Mouse (Mus musculus) lung, embryonic 14.5 days (tissue): ENCODE results near the gene Tmem265. TPM values are rescaled to one million over a fixed set of nuclear protein-coding genes. Genes with fewer than 3 reads are reported as not detected.

ENCODE experiments used
- ATAC-seq: fragments of 200-750 bp; cut with Nextera tagmentation; 2 replicates; pipeline ENCODE4 v1.8.0; 2017; ENCODE audit warnings: mild to moderate bottlenecking, moderate TSS enrichment, moderate library complexity; ENCODE audit not compliant: insufficient read depth
- DNase-seq: peaks from one replicate; pipeline ENCODE4 v3.0.0-alpha.2; 2015
- H3K27ac ChIP-seq: fragments of 300-500 bp; sonication (generic); 2 replicates; pipeline ENCODE4 v1.5.1; 2014; ENCODE audit warnings: low read depth, mild to moderate bottlenecking, moderate library complexity
- H3K27me3 ChIP-seq: fragments of 300-500 bp; sonication (generic); 2 replicates; pipeline ENCODE4 v1.6.1; 2014; ENCODE audit warnings: low read length, control low read depth; ENCODE audit not compliant: insufficient read depth
- H3K36me3 ChIP-seq: fragments of 300-500 bp; sonication (generic); 2 replicates; pipeline ENCODE4 v1.6.1; 2014; ENCODE audit warnings: control low read depth; ENCODE audit not compliant: insufficient read depth
- H3K4me1 ChIP-seq: fragments of 300-500 bp; sonication (generic); 2 replicates; pipeline ENCODE4 v1.6.1; 2014; ENCODE audit warnings: antibody characterized with exemption, control low read depth; ENCODE audit not compliant: insufficient read depth
- H3K4me2 ChIP-seq: fragments of 300-500 bp; sonication (generic); 2 replicates; pipeline ENCODE4 v1.6.1; 2014; ENCODE audit warnings: mild to moderate bottlenecking
- H3K4me3 ChIP-seq: fragments of 300-500 bp; sonication (generic); 2 replicates; pipeline ENCODE4 v1.5.1; 2014; ENCODE audit warnings: low read depth, low read length
- H3K9ac ChIP-seq: fragments of 300-500 bp; sonication (generic); 2 replicates; pipeline ENCODE4 v1.6.1; 2014
- H3K9me3 ChIP-seq: fragments of 300-500 bp; sonication (generic); 2 replicates; pipeline ENCODE4 v1.6.1; 2016; ENCODE audit warnings: low read depth, low read length, control low read depth
- CTCF ChIP-seq: IDR thresholded peaks from 2 replicates; pipeline ENCODE4 v1.5.1; 2016; ENCODE audit warnings: antibody characterized with exemption, low read depth
- WGBS: fragments of 180-500 bp; shearing (Covaris S2); extraction: QIAGEN DNeasy Blood & Tissue Kit; methylation state at CpG from one replicate; pipeline ENCODE4 v1.1.7; 2014; 5-methylcytosine and 5-hydroxymethylcytosine counted together
- polyA plus RNA-seq: library from polyadenylated mRNA; unstranded; fragments of >200 nt; fragmentation: Nextera tagmentation; extraction: Ambion mirVana; gene quantifications from 2 replicates; pipeline ENCODE4 v1.2.1, GENCODE M21; 2014

The Tmem265 gene
- polyA plus RNA-seq, 1 experiment from 2014 or later: 6.3 TPM

GRCm38 (mm10) chr7:127604256-127604655, 43.1 kb downstream of the Tmem265 start:
- no peak for ATAC-seq
- Histone ChIP-seq H3K36me3 (peaks cover 76% of the 10 kb centered on the region), H3K9me3 (no peaks in the 10 kb centered on the region), H3K27me3 (no peaks in the 10 kb centered on the region), H3K4me1 (no peaks in the 10 kb centered on the region), H3K9ac (no peak overlapping the region), H3K4me2 (no peak overlapping the region), H3K4me3 (no peak overlapping the region), H3K27ac (no peak overlapping the region)
- no peak for DNase-seq
- TF ChIP-seq CTCF: no peak
- WGBS: 87% methylated on average over 10 of the region's 10 CpGs

DNA sequence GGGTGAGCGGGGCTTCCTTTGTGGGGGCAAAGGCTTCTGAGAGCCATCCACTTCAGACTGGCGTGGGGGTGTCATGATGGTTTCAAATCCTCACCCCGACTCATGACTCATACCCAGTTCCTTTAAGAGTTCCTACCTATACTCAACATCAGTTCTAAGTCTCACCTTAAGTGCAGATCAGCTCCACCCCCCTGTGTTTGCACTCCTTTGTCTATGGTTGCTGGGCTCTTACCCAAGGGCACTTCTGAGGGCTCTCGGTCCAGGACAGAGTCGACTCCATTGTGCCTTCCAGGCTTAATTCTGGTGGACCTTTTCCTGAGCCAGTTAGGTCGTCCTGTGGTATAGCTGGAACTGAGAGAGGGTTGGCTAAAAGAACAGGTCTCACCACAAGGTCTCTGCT, 46.0 kb downstream of the Tmem265 start:
- no peak for ATAC-seq
- no peak for TF ChIP-seq CTCF
- H3K36me3 ChIP-seq: peaks cover 76% of the 10 kb centered on the region
- H3K9ac ChIP-seq: no peak overlapping the region
- H3K4me1 ChIP-seq: no peaks in the 10 kb centered on the region
- WGBS: 64% methylated on average over 6 of the region's 6 CpGs
- DNase-seq: no peak
- H3K27me3 ChIP-seq: no peaks in the 10 kb centered on the region
- no peaks in the 10 kb centered on the region for H3K9me3 ChIP-seq
- no peak overlapping the region for H3K27ac ChIP-seq
- no peak overlapping the region for H3K4me2 ChIP-seq
- no peak overlapping the region for H3K4me3 ChIP-seq

DNA sequence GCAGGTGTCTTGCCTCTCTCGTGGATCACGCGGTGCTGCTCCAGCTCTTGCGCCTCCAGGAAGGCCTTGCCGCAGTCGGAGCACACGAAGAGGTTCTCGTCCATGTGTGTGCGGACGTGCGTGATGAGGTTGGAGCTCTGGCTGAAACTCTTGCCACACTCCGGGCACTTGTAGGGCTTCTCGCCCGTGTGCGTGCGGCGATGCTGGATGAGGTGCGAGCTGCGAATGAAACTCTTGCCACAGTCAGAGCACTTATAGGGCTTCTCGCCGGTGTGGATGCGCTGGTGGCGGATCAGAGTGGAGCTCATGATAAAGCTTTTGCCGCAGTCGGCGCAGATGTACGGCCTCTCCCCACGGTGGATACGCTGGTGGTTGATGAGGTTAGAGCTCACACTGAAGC, 49.8 kb downstream of the Tmem265 start:
- Histone ChIP-seq H3K36me3 (peaks cover 54% of the 10 kb centered on the region), H3K9me3 (no peaks in the 10 kb centered on the region), H3K9ac (no peak overlapping the region), H3K27me3 (no peaks in the 10 kb centered on the region), H3K27ac (no peak overlapping the region), H3K4me1 (0 out of 2 replicates have a peak, but pooled peaks cover 3% of the 10 kb centered on the region), H3K4me2 (no peak overlapping the region), H3K4me3 (no peak overlapping the region)
- 96% methylated on average over 29 of the region's 29 CpGs for WGBS
- DNase-seq (no peak), ATAC-seq (no peak)
- no peak for TF ChIP-seq CTCF

DNA sequence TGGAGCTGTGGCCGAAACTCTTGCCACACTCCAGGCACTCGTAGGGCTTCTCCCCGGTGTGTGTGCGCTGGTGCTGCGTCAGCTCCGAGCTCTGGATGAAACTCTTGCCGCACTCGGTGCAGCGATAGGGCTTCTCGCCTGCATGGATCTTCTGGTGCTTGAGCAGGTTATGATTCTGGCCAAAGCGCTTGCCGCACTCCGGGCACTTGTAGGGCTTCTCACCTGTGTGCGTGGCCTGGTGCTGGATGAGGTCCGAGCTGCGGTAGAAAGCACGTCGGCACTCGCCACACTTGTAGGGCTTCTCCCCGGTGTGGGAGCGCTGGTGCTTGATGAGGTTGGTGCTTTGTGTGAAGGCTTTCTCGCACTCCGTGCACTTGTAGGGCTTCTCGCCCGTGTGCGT, 50.4 kb downstream of the Tmem265 start:
- no peak overlapping the region for H3K4me2 ChIP-seq
- ATAC-seq (no peak), DNase-seq (no peak)
- H3K36me3 ChIP-seq: peaks cover 52% of the 10 kb centered on the region
- WGBS: 95% methylated on average over 26 of the region's 26 CpGs
- no peak overlapping the region for H3K27ac ChIP-seq
- no peak for TF ChIP-seq CTCF
- no peaks in the 10 kb centered on the region for H3K9me3 ChIP-seq
- H3K9ac ChIP-seq: no peak overlapping the region
- no peak overlapping the region for H3K4me3 ChIP-seq
- H3K4me1 ChIP-seq: 0 out of 2 replicates have a peak, but pooled peaks cover 3% of the 10 kb centered on the region
- no peaks in the 10 kb centered on the region for H3K27me3 ChIP-seq

DNA sequence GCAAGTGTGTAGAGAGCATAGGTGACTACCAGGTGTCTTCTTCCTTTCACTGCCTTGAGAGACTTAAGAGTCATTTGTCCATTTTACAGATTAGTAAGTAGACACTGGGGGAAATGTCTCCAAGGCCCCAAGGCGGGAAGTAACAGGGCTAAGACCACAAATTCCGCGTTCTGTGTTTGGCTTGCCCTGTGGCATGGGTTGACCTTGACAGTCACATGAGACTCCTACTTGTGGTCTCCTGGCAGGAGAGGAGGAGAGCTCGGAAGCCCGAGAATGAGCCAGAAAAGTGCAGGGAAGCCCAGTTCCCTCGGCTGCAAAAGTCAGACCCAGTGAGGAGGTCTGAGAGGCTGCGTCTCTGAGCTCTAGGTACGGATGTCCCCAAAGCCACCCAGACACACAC, 52.3 kb downstream of the Tmem265 start:
- Histone ChIP-seq H3K27me3 (no peaks in the 10 kb centered on the region), H3K9ac (peak overlapping the region; percentile 83), H3K4me1 (0 out of 2 replicates have a peak, but pooled peaks cover 3% of the 10 kb centered on the region), H3K36me3 (peaks cover 44% of the 10 kb centered on the region), H3K27ac (no peak overlapping the region), H3K9me3 (no peaks in the 10 kb centered on the region), H3K4me3 (peak overlapping the region; percentile 85), H3K4me2 (peak overlapping the region; percentile 76)
- 82% methylated on average over 8 of the region's 8 CpGs for WGBS
- ATAC-seq: no peak
- no peak for TF ChIP-seq CTCF
- DNase-seq: no peak

DNA sequence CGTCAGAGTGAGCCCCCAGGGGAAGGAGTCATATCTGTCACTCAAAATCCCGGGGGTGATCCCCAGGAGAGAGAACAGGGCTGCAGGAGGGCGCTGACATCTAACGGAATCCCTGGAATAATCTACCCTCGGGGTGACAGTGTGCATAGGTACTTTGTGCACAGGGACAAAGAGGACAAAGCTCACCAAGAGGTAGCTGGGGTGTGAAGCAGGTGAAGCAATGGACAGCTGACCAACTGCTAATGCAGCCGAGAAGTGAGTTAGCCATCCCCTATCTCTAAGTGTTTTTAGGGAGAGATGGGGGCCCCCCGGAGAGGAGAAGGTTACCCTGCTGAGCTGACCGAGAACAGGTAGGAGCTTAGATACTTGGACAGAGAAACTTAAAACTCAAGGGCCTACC, 52.9 kb downstream of the Tmem265 start:
- Histone ChIP-seq H3K9ac (peak overlapping the region; percentile 83), H3K27ac (peak overlapping the region; percentile 71; the same call in 1 of the 2 replicates), H3K4me2 (peak overlapping the region; percentile 76), H3K36me3 (peaks cover 38% of the 10 kb centered on the region), H3K4me1 (0 out of 2 replicates have a peak, but pooled peaks cover 3% of the 10 kb centered on the region), H3K9me3 (no peaks in the 10 kb centered on the region), H3K27me3 (no peaks in the 10 kb centered on the region), H3K4me3 (peak overlapping the region; percentile 85)
- ATAC-seq: no peak
- TF ChIP-seq CTCF: no peak
- 18% methylated on average over 8 of the region's 8 CpGs for WGBS
- no peak for DNase-seq

- Histone ChIP-seq H3K27ac (peak overlapping the region; percentile 71), H3K9ac (peak overlapping the region; percentile 83), H3K27me3 (no peaks in the 10 kb centered on the region), H3K36me3 (peaks cover 34% of the 10 kb centered on the region), H3K9me3 (no peaks in the 10 kb centered on the region), H3K4me2 (peak overlapping the region; percentile 76), H3K4me1 (0 out of 2 replicates have a peak, but pooled peaks cover 3% of the 10 kb centered on the region), H3K4me3 (peak overlapping the region; percentile 85)
- TF ChIP-seq CTCF: no peak
- ATAC-seq (peak; percentile 62), DNase-seq (peak; percentile 53)
- under 1% methylated on average over 40 of the region's 44 CpGs for WGBS
These were observed 53.3 kb downstream of the Tmem265 start for GRCm38 (mm10) chr7:127614511-127614890.
